Mouse (Mus musculus) T-helper 1 cell (primary cell): Measurements from ENCODE around the gene Ssx2ip.

ENCODE experiments used
- in situ Hi-C: fragments of 300-600 bp; cut with MboI, MseI; formaldehyde crosslinking; loops from one replicate; pipeline ENCODE4 v1.15.1; 2025; ENCODE audit warnings: high pct_unique_total_duplicates

Gene Ssx2ip

DNA sequence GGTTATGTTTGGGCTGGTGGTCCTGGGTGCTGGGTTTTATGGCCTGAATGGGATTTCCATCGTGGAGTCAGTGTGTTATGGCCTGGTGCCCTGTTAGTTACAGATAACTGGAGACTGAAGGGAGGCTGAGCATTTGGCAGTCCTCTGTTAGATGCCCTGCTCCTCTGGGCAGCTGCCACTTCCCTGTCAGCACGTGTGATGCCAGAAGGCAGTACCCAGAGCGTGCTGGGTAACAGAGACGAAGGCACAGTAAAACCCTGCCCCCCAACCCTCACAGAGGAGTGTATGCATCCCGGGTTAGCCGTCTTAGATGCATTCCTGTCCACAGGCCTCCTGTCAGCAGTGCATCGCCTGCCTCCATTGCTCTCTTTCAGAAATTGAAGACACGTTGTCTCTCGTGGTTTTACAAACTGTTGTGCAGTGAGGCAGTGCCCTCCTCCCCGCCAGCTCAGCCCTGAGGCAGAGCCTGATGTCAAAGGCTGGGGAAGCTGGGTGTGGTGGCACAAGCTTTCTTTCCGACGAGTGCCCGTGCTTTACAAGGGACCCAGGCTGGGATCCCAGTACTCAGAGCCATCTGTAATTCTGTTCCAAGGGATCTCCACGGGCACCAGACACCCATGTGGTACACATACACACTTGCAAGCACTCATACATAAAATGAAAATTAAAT lies 29.4 kb downstream of the Ssx2ip start:
- in situ Hi-C loops = no loop called here

- in situ Hi-C loops = no loop called here
These were observed 30.2 kb downstream of the Ssx2ip start for GRCm38 (mm10) chr3:146434686-146435085.

DNA sequence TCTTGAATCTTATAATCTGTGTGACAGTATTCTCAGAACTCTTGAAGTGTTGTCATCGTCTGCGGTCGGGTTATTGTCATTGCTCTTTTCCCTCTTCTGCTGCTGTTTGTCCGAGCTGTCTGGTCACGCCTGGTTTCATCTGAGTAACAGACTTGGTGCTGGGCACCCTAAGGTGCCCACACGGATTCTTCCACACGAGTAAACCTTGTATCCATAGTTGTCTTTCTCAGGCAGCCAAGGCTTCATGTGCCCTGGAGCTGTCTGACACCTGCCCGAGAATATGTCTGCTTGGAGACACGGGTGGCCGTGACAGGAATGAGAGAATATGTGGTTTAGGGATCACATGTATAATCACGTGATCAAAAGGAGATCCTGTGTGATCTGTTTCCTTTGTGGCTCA lies 31.1 kb downstream of the Ssx2ip start:
- in situ Hi-C loops = no loop called here

GRCm38 (mm10) chr3:146436114-146436513 lies 31.7 kb downstream of the Ssx2ip start:
- in situ Hi-C loops = no loop called here

- in situ Hi-C loops = no loop called here
These were observed 35.6 kb downstream of the Ssx2ip start for GRCm38 (mm10) chr3:146440011-146440410.

DNA sequence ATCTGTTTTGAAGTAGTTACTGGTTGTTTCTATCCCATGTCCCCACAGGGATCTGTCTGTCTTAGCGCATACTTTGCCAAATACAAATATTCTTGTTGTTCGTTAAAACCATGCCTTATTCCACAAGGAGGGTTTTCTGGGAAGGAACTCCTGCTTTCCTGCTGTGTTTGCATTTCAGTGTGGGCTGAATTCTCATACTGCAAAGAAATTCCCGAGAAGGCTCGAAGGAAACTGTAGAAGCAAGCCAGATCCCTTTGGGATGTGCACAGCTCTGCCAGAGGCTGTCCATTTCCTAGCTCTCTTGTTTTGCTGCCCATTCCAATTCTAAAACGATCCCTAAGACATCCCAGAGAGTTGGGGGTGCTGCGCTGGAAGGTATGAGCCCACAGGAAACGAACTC lies 36.0 kb downstream of the Ssx2ip start:
- in situ Hi-C loops = no loop called here

GRCm38 (mm10) chr3:146442484-146442883 lies 38.0 kb downstream of the Ssx2ip start:
- in situ Hi-C loops = no loop called here

- in situ Hi-C loops = no loop called here
These were observed 38.5 kb downstream of the Ssx2ip start for GRCm38 (mm10) chr3:146442936-146443335.

DNA sequence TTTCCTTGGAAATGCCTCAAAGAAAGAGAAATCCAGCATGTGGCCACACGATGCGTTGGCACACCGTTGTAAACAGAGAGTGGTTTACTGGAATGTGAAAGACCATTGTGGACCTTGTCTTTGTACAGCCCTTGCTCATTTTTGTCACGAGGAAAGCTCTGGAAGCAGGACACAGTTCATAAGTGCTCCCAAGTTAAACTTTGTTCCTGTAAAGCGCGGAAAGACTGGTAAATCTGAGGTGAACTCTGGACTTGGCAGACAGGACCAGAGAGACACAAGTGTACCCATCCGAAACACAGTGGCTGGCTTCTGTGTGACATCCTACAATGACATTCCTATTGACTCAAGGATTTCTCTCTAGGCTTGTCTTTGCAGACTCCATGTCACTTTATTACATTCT lies 38.9 kb downstream of the Ssx2ip start:
- in situ Hi-C loops = no loop called here

DNA sequence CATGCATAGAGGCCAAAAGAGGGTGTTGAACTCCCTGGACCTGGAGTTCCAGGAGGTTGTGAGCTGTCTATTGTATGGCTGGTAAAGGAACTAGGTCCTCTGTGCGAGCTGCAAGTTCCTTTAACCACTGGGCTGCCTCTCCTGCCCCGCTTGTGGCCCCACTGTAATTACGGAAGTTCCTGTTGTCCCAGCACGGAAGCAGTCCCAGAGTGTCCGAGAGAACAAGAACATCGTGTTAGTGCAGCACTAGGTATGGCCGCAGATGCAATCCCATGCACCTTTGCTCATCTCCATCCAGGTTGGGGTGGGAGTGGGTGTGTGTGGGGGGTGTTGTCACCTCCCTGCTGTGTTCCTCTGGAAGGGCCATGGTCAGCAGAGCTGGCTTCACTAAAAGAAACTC lies 40.4 kb downstream of the Ssx2ip start:
- in situ Hi-C loops = no loop called here

- in situ Hi-C loops = no loop called here
These were observed 42.7 kb downstream of the Ssx2ip start for GRCm38 (mm10) chr3:146447156-146447555.

GRCm38 (mm10) chr3:146447598-146447997 lies 43.2 kb downstream of the Ssx2ip start:
- in situ Hi-C loops = no loop called here

GRCm38 (mm10) chr3:146448372-146448771 lies 43.9 kb downstream of the Ssx2ip start:
- in situ Hi-C loops = no loop called here

DNA sequence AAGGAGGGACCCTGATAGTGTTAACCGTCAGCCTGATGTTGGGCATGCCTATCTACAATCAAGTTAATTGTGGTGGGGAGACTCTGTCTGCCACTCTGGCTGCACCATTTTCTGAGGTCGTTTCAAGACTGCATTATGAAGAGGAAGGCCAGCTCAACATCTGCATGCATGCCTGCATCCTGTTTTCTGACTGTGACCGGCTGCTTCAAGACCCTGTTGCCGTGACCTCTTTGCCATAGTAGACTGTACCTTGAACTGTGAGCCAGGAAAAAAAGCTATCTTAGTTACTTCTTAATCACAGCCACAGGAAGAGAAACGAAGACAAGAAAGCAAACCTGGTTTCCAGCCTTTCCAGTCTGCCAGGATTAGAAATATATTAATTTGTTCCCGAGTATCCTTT lies 44.5 kb downstream of the Ssx2ip start:
- in situ Hi-C loops = no loop called here

GRCm38 (mm10) chr3:146449745-146450250 lies 45.4 kb downstream of the Ssx2ip start, which contains the start of gene Ctbs:
TSS of gene Ctbs (plus strand) at chr3:146449795.
- in situ Hi-C loops = loop anchor here (5.0 to 10.0 kb wide), 2 partner anchors 47 to 485 kb away; partner anchors contain the start of gene Ssx2ip

DNA sequence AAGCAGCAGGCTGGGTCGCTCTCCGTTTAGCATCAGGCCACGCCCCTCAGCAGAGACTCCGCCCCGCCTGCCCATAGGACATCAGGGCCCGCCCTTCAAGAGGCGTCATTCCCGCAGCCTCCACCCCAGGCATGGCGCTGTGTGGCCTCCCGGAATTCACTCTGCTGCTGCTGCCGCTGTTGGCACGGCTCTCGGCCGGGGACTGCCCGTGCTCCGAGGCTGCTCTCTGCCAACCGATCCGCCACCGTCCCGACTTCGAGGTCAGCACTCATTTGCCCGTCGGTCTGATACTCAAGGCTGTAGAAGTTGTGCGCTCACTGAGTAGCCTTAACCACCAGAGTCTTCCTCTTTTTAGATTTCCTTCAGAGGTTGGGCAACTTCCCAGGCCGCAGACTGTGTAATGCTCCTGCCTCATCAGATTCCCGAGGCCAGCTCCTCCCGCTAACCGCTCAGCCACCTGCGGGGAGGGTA lies 46.0 kb downstream of the Ssx2ip start:
- in situ Hi-C loops = loop anchor here (5.0 to 10.0 kb wide), 2 partner anchors 48 to 486 kb away; partner anchors contain the start of gene Ssx2ip

DNA sequence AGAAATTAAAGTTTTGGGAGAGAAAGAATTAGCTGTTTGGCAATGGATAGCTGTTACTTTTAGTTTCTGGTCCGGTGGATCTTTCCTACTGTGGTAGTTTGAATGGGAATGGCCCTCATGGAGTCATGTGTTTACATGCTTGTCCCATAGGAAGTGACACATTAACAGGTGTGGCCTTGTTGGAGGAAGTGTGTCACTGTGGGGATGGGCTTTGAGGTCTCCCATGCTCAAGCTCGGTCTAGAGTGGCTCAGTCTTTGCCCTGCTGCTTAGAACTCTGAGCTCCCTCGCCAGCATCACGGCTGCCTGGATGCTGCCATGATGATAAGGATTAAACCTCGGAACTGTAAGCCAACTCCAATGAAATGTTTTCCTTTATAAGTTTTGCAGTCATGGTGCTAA lies 46.9 kb downstream of the Ssx2ip start:
- in situ Hi-C loops = loop anchor here (5.0 to 10.0 kb wide), 2 partner anchors 49 to 487 kb away; partner anchors contain the start of gene Ssx2ip

DNA sequence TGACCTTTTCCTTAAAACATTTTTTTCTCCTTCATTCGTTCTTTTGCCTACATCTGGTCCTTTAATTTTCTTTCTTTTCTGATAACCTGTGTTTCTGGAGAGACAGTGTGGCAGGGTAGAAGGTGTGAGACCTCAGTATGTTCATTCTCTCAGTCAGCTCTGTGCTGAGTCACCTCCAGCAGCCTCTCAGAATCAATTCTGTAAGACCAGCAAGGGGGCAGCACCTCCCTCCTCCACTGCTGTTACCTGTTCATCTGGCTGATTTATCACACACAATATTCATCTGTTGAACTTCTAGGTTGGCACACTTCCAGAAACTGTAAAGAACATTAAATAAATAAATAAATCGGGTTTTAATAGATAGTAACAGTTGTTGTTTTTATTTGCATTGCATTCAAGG lies 58.5 kb downstream of the Ssx2ip start:
- in situ Hi-C loops = no loop called here

- in situ Hi-C loops = no loop called here
These were observed 64.8 kb downstream of the Ssx2ip start for GRCm38 (mm10) chr3:146469226-146469625.

DNA sequence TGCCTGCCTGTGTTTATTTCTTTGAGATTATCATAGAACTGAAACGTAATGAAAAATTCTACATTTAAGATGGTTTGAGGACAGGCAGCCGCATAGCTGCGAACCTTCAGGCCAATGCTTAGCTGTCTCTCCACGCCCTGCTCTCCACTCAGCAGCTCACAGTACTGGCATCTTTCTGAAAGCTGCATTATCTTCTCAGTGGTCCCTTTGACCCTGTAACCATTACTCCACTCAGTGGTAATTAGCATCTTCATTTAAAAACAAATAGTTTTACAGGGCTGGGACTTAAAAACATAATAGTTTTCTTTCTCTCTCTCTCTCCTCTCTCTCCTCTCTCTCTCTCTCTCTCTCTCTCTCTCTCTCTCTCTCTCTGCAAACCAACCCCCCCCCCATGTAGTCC lies 68.2 kb downstream of the Ssx2ip start:
- in situ Hi-C loops = loop anchor here (5.0 kb wide), 1 partner anchor 125 kb away; no protein-coding TSS in a partner anchor

GRCm38 (mm10) chr3:146473741-146474140 lies 69.3 kb downstream of the Ssx2ip start:
- in situ Hi-C loops = loop anchor here (5.0 kb wide), 1 partner anchor 126 kb away; no protein-coding TSS in a partner anchor

DNA sequence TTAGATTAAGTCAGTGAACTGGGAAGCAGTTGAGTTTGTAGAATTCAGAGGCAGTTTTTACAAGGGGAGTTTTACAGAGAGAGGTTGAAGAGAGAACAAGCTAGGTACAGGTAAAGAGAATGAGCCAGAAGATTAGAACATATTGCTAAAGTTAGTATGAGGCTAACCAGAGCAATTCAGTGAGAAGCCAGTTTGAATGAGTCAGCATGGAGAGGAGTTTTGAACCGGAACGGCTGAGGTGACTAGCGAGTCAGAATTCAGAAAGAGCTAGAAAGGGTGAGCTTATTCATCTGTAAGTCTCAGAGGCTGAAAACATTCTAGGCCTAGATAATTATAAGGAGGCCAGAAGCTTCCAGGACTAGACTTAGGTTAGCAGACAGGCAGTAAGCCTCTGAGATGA lies 70.0 kb downstream of the Ssx2ip start:
- in situ Hi-C loops = loop anchor here (5.0 kb wide), 1 partner anchor 127 kb away; no protein-coding TSS in a partner anchor

DNA sequence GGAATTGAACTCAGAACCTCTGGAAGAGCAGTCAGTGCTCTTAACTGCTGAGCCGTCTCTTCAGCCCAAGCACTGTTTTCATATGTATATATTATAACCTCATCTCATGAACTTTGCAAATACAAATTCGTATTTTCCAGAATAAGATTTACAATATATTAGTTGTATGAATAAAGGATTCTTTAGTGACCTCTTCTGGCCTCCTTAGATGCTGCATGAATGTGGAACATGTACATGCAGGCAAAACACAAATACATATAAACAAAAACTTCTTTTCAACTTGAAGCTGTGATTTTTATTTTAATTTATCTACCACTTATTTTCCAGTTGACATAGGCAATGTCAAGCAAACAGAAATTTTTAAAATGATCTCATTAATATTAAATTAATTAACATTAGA lies 77.6 kb downstream of the Ssx2ip start:
- in situ Hi-C loops = no loop called here
